Mouse (Mus musculus) retina, postnatal 7 days (tissue): ENCODE data around the gene Ptprr.

Source experiments
- DNase-seq: peaks from one replicate; pipeline ENCODE4 v3.0.0-alpha.2; 2012; ENCODE audit warnings: low read depth, low spot score

Gene Ptprr

DNA sequence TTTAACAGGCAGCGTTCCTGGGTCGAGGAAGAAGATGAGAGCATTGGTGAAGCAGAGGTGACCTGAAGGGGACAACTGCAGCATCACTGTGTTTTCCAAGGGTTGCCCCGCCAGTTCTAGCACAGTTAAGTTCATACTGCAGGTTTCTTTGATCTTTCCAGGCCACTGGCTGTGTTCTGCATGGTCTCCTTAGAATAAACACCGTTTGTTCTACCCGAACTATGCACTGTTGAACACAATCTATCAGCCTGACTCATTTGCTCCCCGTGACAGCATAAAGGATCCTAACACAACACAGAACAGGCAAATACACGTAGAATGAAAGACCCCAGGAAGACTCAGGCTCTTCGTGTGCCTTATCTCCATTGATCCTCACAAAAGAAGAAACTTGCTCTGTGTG lies 176.4 kb downstream of the Ptprr start:
- no peak for DNase-seq

- no peak for DNase-seq
These were observed 178.8 kb downstream of the Ptprr start for GRCm38 (mm10) chr10:116196596-116197415.

GRCm38 (mm10) chr10:116197416-116197939 lies 179.5 kb downstream of the Ptprr start:
- peak; percentile 43 for DNase-seq

GRCm38 (mm10) chr10:116199035-116199434 lies 181.0 kb downstream of the Ptprr start:
- no peak for DNase-seq

- DNase-seq = no peak
These were observed 183.5 kb downstream of the Ptprr start for GRCm38 (mm10) chr10:116201542-116201941.

- no peak for DNase-seq
These were observed 187.8 kb downstream of the Ptprr start for GRCm38 (mm10) chr10:116205580-116206358.

GRCm38 (mm10) chr10:116206449-116206848 lies 188.4 kb downstream of the Ptprr start:
- DNase-seq = no peak

DNA sequence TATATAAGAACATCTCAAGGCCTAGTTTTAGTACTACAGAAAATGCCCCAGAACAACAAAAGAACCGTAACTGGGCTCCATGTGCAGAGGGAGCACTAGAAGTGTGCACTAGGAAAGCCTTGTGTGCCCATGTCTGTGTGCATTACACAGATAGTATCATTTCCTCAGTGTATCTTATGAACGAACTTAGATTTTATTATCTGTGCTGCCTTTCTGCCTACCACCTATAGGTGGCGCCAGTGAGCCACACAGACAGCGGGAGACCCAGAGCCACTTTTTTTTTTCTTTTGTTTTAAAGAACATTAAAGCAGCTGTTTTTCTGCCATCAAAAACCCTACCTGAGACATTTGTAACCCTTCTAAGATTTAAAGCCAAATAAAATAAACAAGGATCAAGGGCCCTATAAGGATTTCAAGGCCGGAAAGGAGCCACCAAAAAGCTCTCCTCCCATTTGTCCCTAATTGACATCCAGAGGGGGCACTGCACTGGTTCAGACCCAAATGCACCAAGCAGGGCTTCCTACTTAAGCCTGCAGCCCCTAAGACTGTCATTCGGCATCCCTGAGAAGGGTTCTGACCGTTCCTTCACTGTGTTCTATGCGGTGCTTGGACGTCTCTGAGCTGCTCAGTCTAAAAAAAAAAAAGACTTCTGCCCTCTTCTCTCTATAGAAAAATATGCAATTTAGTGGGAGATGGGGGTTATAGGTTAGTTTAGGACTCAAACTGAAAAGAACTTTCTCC lies 190.1 kb downstream of the Ptprr start:
- DNase-seq = peak; percentile 39

DNA sequence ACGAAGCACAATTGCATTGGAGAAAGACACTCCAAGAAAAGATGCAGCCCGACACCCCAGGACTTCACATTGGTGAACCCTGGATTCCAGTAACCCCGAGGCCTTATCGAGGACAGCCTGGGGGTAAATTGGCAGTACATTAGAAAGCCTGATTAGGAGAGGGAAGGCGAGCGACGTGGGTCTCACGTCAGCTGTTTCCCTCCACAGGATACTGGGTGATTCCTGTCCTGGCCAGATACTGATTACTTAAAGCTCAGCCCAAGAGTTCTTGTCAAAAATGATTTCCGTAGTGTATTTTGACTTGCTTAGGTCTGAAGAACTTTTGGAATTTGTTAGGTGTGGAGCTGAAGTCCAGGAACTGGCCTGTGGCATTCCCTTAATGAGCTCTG lies 190.7 kb downstream of the Ptprr start:
- DNase-seq = no peak

DNA sequence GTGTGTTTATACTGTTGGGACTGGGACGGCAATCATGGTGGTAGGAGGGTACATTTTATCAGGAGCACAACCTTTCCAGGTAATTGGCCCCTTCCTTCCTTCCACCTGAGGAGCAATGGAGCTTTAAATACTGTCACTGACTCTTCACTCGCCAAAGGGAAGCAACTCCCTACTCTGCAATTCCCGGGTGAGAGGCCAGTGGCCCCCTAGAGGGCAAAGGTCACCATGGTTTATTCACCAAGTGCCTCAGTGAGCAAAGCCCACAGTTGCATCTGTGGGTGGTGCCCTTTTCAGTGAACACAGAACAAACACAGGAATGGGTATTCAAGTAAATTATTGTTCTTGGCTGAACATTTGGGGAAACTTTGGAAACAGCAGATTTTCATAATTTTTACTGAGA lies 194.1 kb downstream of the Ptprr start:
- DNase-seq = no peak

GRCm38 (mm10) chr10:116220336-116221118 lies 202.5 kb downstream of the Ptprr start:
- no peak for DNase-seq

DNA sequence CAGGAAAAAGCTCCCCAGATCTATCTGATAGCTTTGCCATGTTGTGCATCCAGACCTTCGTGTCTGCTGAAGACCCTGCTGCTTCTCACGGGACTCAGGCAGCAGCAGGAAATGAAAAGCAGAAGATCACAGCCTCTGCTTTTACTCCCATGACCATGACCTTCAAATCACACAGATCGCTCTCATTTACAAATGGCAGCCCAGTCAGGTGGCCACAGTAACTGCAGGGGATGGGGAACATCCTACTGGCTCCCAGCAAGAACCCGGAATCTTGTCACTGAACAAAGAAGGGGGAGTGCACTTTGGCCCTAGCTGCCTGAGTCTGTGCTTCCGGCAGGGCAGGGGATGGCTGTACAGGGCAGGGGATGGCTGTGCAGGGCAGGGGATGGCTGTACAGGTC lies 217.3 kb downstream of the Ptprr start:
- no peak for DNase-seq

DNA sequence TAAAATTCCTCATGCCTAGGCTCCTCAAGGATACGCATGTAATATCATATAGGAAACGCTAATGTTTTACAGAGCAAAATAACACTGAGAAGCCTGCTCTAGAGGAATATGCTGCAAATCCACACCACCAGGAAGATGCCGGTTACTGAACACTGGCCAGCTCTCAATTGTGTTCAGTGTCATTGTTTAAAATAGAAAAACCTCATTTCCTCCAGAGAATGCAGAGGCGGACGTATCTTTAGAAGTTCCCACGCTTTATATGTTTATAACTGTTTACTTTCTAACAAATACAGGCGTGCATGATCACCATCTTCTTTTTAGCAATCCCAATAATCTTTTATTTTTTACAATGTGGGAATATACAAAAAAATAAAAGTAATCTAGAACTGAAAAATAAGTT lies 224.2 kb downstream of the Ptprr start:
- DNase-seq = no peak

GRCm38 (mm10) chr10:116243373-116243772 lies 225.4 kb downstream of the Ptprr start:
- no peak for DNase-seq

DNA sequence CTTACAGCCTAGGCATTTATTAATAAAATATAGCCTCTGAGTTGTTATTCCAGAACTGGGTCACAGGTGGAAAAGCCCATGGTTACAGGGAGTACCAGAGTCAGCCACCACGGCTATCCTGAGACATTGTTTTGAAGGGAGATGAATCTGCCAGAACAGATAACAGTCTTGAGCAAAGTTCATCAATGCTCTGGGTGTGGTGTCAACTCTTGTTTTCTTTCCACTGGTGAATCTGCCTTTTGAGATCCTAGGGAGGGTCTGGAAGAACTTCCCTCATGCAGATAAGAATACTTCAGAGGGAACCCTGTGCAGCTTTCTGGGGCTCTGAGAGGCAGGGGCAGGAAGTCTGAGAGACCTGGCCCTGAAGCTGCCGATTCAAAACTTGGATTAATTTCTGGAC lies 227.6 kb downstream of the Ptprr start:
- no peak for DNase-seq

DNA sequence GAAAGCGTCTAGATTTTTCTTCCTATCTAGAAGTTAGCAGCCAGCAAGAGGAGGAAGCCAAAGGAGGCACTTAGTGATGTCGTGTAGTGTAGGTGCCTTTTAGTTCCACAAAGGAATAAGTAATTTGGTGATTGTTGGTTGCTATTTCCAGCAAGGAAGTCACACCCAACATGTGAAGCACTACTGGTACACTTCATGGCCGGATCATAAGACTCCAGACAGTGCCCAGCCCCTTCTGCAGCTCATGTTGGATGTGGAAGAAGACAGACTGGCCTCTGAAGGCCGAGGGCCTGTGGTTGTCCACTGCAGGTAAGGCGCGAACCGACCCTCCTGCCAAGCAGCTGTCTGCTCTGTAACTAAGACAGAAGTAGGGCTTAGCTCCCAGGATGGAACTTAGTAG lies 234.7 kb downstream of the Ptprr start:
- no peak for DNase-seq

DNA sequence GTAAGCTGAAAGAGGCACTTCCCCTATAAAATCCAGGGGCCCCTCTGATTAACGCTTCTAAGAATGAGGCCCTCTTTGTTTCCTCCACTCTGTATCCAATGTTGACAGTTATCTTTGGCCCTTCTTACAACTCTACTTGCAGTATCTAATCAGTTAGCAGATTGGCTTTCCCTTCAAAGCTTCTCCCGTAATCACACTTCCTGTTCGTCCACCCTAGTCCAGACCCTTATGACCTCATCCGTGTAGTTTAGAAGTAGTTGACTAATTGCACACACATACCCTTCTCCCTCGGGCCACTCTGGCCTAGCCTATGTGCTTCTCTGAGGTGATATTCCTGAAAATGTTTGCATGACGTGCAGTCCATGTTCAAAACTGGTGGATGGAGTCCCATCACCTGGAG lies 236.0 kb downstream of the Ptprr start:
- DNase-seq = no peak

DNA sequence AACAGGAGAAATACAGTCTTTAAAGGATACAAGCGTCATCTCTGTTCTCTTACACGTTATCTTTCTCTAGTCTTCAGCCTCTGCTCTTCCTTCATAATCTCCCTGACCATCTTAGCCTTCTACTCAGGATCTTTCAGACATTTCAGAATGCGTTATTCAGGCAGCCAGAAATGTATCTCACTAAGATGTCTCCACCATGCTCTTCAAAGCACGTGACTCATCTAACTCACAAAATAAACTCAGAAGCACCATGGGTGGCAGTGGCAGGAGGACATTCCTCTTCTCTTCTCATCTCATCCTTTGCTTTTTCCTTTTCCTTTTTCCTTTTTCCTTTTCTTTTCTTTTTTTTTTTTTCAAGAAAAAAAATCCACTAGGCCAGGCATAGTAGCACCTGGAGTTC lies 241.3 kb downstream of the Ptprr start:
- no peak for DNase-seq

GRCm38 (mm10) chr10:116260658-116261433 lies 242.8 kb downstream of the Ptprr start:
- DNase-seq = no peak

DNA sequence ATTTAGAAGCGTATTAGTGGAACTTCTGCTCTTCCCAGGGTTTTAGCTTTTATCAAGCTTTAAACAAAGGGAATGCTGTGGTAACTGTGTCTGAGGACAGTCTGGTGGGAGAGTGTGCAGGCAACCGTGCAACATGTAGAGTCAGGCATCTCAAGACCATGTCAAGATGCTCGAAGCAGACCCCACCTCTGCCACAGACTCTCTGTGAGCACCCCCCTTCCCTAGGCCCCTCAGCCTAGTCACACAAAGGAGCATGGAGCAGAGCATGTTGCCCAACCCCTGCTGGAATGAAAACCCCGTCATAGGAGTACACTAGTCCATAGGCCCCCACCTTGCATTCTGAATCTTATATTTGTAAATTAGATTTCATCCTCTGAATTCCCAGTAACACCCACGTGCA lies 243.5 kb downstream of the Ptprr start:
- no peak for DNase-seq
